Mouse (Mus musculus): ENCODE data around the gene Greb1.

DNA sequence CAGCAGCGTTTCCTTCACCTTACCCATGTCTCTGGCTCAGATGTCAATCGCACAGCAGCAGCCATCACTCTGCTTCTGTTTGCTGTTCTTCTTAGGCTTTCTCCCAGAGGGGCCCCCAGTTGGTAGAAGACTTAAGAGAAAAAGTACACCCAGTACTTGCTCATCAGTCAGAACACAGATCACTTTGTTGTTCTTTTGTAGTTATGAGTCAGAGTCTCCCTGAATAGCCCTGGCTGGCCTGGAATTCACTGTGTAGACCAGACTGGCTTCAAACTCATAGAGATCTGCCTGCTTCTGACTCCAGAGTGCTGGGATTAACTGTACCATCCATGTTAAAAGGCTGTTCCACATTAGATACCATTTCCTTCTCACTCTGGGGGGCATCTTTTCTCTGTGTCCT, 12.1 kb downstream of the Greb1 start:
- no peak for TF ChIP-seq POLR2A (IDR thresholded peaks at IDR 0.05; ENCODE audit: insufficient read depth, low read depth, low read length)
- no peak for TF ChIP-seq CTCF (IDR thresholded peaks at IDR 0.05; ENCODE audit: insufficient read depth, low read depth, low read length)
